Mouse (Mus musculus) midbrain, embryonic 10.5 days (tissue): ENCODE data around the gene Nhej1. TPM values are rescaled to one million over a fixed set of nuclear protein-coding genes. Genes with fewer than 3 reads are reported as not detected.
A peak's percentile ranks its signal among the peaks of the same experiment; 100 is the strongest.

Experiments used
- DNase-seq: peaks from one replicate; pipeline ENCODE4 v3.0.0-alpha.2; 2017; ENCODE audit warnings: low spot score
- H3K27ac ChIP-seq: fragments of 300-500 bp; sonication (generic); replicated peaks from 2 replicates; pipeline ENCODE4 v1.5.1; 2016; ENCODE audit warnings: mild to moderate bottlenecking
- H3K27me3 ChIP-seq: fragments of 300-500 bp; sonication (generic); 2 replicates; pipeline ENCODE4 v1.6.1; 2016; ENCODE audit warnings: low read depth, mild to moderate bottlenecking; ENCODE audit not compliant: poor library complexity, severe bottlenecking
- H3K36me3 ChIP-seq: fragments of 300-500 bp; sonication (generic); 2 replicates; pipeline ENCODE4 v1.6.1; 2016; ENCODE audit warnings: mild to moderate bottlenecking, moderate library complexity
- H3K4me1 ChIP-seq: fragments of 300-500 bp; sonication (generic); 2 replicates; pipeline ENCODE4 v1.6.1; 2016
- H3K4me3 ChIP-seq: fragments of 300-500 bp; sonication (generic); 2 replicates; pipeline ENCODE4 v1.5.1; 2016; ENCODE audit warnings: mild to moderate bottlenecking, moderate library complexity
- H3K9me3 ChIP-seq: fragments of 300-500 bp; sonication (generic); replicated peaks from 2 replicates; pipeline ENCODE4 v1.6.1; 2016; ENCODE audit warnings: mild to moderate bottlenecking
- WGBS: fragments of 180-500 bp; shearing (Covaris S2); methylation state at CpG from one replicate; pipeline ENCODE4 v1.1.7; 2016; 5-methylcytosine and 5-hydroxymethylcytosine counted together
- polyA plus RNA-seq: library from polyadenylated mRNA; unstranded; fragments of >200 nt; fragmentation: Nextera tagmentation; extraction: Ambion mirVana; gene quantifications from 2 replicates; pipeline ENCODE4 v1.2.1, GENCODE M21; 2016

Nhej1 gene
- polyA plus RNA-seq = 15.2 and 16.0 TPM in 2 replicates

GRCm38 (mm10) chr1:75124346-75125321 is at the start of gene Nhej1:
Gene Nhej1 (minus strand): TSS chr1:75125200.
- Histone ChIP-seq H3K4me3 (peak within 1 kb of the TSS; percentile 68), H3K4me1 (peaks cover 16% of the 10 kb centered on the region), H3K9me3 (no peaks in the 10 kb centered on the region), H3K36me3 (no peaks in the 10 kb centered on the region), H3K27me3 (no peaks in the 10 kb centered on the region), H3K27ac (peak within 1 kb of the TSS; percentile 93)
- DNase-seq = peak; percentile 96
- WGBS = 2% methylated on average over 56 of the region's 56 CpGs

GRCm38 (mm10) chr1:75168472-75169464 is 43.8 kb upstream of the Nhej1 start, which contains the start of gene Zfand2b:
Gene Zfand2b (plus strand): TSS chr1:75168646.
- Histone ChIP-seq H3K27me3 (no peaks in the 10 kb centered on the region), H3K9me3 (no peaks in the 10 kb centered on the region), H3K4me3 (peak within 1 kb of the TSS; percentile 77), H3K27ac (peak within 1 kb of the TSS; percentile 86), H3K4me1 (peaks cover 19% of the 10 kb centered on the region), H3K36me3 (peaks cover 36% of the 10 kb centered on the region)
- peak; percentile 97 for DNase-seq
- WGBS = 1% methylated on average over 59 of the region's 59 CpGs

GRCm38 (mm10) chr1:75168093-75168471 is 43.1 kb upstream of the Nhej1 start:
- Histone ChIP-seq H3K36me3 (peaks cover 29% of the 10 kb centered on the region), H3K9me3 (no peaks in the 10 kb centered on the region), H3K4me3 (peak overlapping the region; percentile 77), H3K4me1 (peaks cover 19% of the 10 kb centered on the region), H3K27ac (peak overlapping the region; percentile 86), H3K27me3 (no peaks in the 10 kb centered on the region)
- WGBS = 8% methylated on average over 7 of the region's 7 CpGs
- DNase-seq = no peak

- Histone ChIP-seq H3K27ac (no peak overlapping the region), H3K4me1 (no peaks in the 10 kb centered on the region), H3K36me3 (no peaks in the 10 kb centered on the region), H3K27me3 (no peaks in the 10 kb centered on the region), H3K4me3 (no peak overlapping the region), H3K9me3 (no peaks in the 10 kb centered on the region)
- no peak for DNase-seq
- 87% methylated on average over 4 of the region's 4 CpGs for WGBS
Measured at GRCm38 (mm10) chr1:75160256-75160617, 35.2 kb upstream of the Nhej1 start.

- H3K9me3 ChIP-seq = no peaks in the 10 kb centered on the region
- no peak overlapping the region for H3K4me3 ChIP-seq
- H3K36me3 ChIP-seq = no peaks in the 10 kb centered on the region
- H3K27ac ChIP-seq = no peak overlapping the region
- H3K4me1 ChIP-seq = no peaks in the 10 kb centered on the region
- no peak for DNase-seq
- 70% methylated on average over 5 of the region's 5 CpGs for WGBS
- H3K27me3 ChIP-seq = no peaks in the 10 kb centered on the region
Measured at GRCm38 (mm10) chr1:75159540-75160255, 34.7 kb upstream of the Nhej1 start.

- no peaks in the 10 kb centered on the region for H3K4me1 ChIP-seq
- no peak overlapping the region for H3K4me3 ChIP-seq
- no peak overlapping the region for H3K27ac ChIP-seq
- H3K36me3 ChIP-seq = no peaks in the 10 kb centered on the region
- H3K9me3 ChIP-seq = no peaks in the 10 kb centered on the region
- no peaks in the 10 kb centered on the region for H3K27me3 ChIP-seq
- no peak for DNase-seq
Measured at GRCm38 (mm10) chr1:75158990-75159389, 34.0 kb upstream of the Nhej1 start.

GRCm38 (mm10) chr1:75155837-75156236 is 30.8 kb upstream of the Nhej1 start:
- no peak for DNase-seq
- H3K4me3 ChIP-seq = no peak overlapping the region
- WGBS = 68% methylated on average over 3 of the region's 3 CpGs
- H3K36me3 ChIP-seq = no peaks in the 10 kb centered on the region
- H3K9me3 ChIP-seq = no peaks in the 10 kb centered on the region
- no peak overlapping the region for H3K27ac ChIP-seq
- no peaks in the 10 kb centered on the region for H3K4me1 ChIP-seq
- H3K27me3 ChIP-seq = no peaks in the 10 kb centered on the region

- Histone ChIP-seq H3K27me3 (no peaks in the 10 kb centered on the region), H3K4me1 (peaks cover 11% of the 10 kb centered on the region), H3K27ac (no peak overlapping the region), H3K36me3 (peaks cover 58% of the 10 kb centered on the region), H3K4me3 (no peak overlapping the region), H3K9me3 (no peaks in the 10 kb centered on the region)
- 90% methylated on average over 4 of the region's 4 CpGs for WGBS
- no peak for DNase-seq
Measured at GRCm38 (mm10) chr1:75148727-75149126, 23.7 kb upstream of the Nhej1 start.

- Histone ChIP-seq H3K4me3 (no peak overlapping the region), H3K9me3 (no peaks in the 10 kb centered on the region), H3K36me3 (peaks cover 58% of the 10 kb centered on the region), H3K4me1 (peaks cover 22% of the 10 kb centered on the region), H3K27ac (no peak overlapping the region), H3K27me3 (no peaks in the 10 kb centered on the region)
- 75% methylated on average over 7 of the region's 7 CpGs for WGBS
- DNase-seq = no peak
Measured at GRCm38 (mm10) chr1:75147411-75148135, 22.6 kb upstream of the Nhej1 start.

GRCm38 (mm10) chr1:75145589-75145988 is 20.6 kb upstream of the Nhej1 start:
- H3K4me1 ChIP-seq = peaks cover 36% of the 10 kb centered on the region
- no peak overlapping the region for H3K27ac ChIP-seq
- peaks cover 58% of the 10 kb centered on the region for H3K36me3 ChIP-seq
- H3K9me3 ChIP-seq = no peaks in the 10 kb centered on the region
- no peak for DNase-seq
- no peaks in the 10 kb centered on the region for H3K27me3 ChIP-seq
- H3K4me3 ChIP-seq = no peak overlapping the region
- 95% methylated on average over 3 of the region's 3 CpGs for WGBS

- Histone ChIP-seq H3K4me1 (peaks cover 42% of the 10 kb centered on the region), H3K9me3 (no peaks in the 10 kb centered on the region), H3K27ac (peak within 1 kb of the TSS; percentile 97), H3K36me3 (peaks cover 59% of the 10 kb centered on the region), H3K27me3 (no peaks in the 10 kb centered on the region), H3K4me3 (peak within 1 kb of the TSS; percentile 86)
- peak; percentile 97 for DNase-seq
- WGBS = under 1% methylated on average over 91 of the region's 91 CpGs
Measured at GRCm38 (mm10) chr1:75142301-75143261, 17.6 kb upstream of the Nhej1 start, which contains the start of the genes Cnppd1 and Retreg2. Gene Cnppd1 (minus strand): TSS chr1:75142711. Gene Retreg2 (plus strand): TSS chr1:75142778.
